Mouse (Mus musculus) thymus, postnatal 4 days (tissue): ENCODE results near the gene Zfp664.
A peak's percentile ranks its signal among the peaks of the same experiment; 100 is the strongest.

Experiments used
- DNase-seq: peaks from one replicate; pipeline ENCODE4 v3.0.0; 2021

Zfp664 gene

GRCm38 (mm10) chr5:124929425-124930054 is 67.0 kb downstream of the Zfp664 start:
- peak; percentile 28 for DNase-seq

- DNase-seq, result peak; percentile 72
Observed at GRCm38 (mm10) chr5:124930055-124930439, 67.6 kb downstream of the Zfp664 start.

GRCm38 (mm10) chr5:124930603-124931002 is 68.1 kb downstream of the Zfp664 start:
- DNase-seq, result no peak

- DNase-seq, result no peak
Observed at GRCm38 (mm10) chr5:124931076-124931475, 68.6 kb downstream of the Zfp664 start.

- DNase-seq, result no peak
Observed at GRCm38 (mm10) chr5:124934558-124934957, 72.1 kb downstream of the Zfp664 start.

- peak; percentile 68 for DNase-seq
Observed at GRCm38 (mm10) chr5:124943181-124943792, 80.8 kb downstream of the Zfp664 start.

- DNase-seq, result peak; percentile 86
Observed at GRCm38 (mm10) chr5:124943793-124944383, 81.4 kb downstream of the Zfp664 start.

- DNase-seq, result no peak
Observed at GRCm38 (mm10) chr5:124944384-124944783, 81.9 kb downstream of the Zfp664 start.

GRCm38 (mm10) chr5:124945046-124945445 is 82.6 kb downstream of the Zfp664 start:
- no peak for DNase-seq

GRCm38 (mm10) chr5:124950623-124951278 is 88.3 kb downstream of the Zfp664 start:
- DNase-seq, result no peak

GRCm38 (mm10) chr5:124951333-124951732 is 88.8 kb downstream of the Zfp664 start:
- no peak for DNase-seq
